Mouse (Mus musculus) liver, embryonic 14.5 days (tissue): ENCODE results near the gene Vmn1r13.
"Not testable (repeated sequence)": the region's sequence is repeated elsewhere in the genome, so short reads cannot be mapped to it uniquely, and the experiment has no call there.

Experiments used
- CTCF ChIP-seq: IDR thresholded peaks from 2 replicates; pipeline ENCODE4 v1.5.1; 2016; ENCODE audit warnings: antibody characterized with exemption, low read depth, control low read depth
- EP300 ChIP-seq: IDR thresholded peaks from 2 replicates; pipeline ENCODE4 v1.6.1; 2016; ENCODE audit warnings: antibody characterized with exemption, low read depth

- TF ChIP-seq CTCF, EP300: not testable (repeated sequence)
These were observed 13.1 kb upstream of the Vmn1r13 start for GRCm38 (mm10) chr6:57190016-57190415.
